Mouse (Mus musculus): ENCODE results near the gene Mrpl51. TPM values are rescaled to one million over a fixed set of nuclear protein-coding genes. Genes with fewer than 3 reads are reported as not detected.
"Not testable (repeated sequence)": the region's sequence is repeated elsewhere in the genome, so short reads cannot be mapped to it uniquely, and the experiment has no call there.

Mrpl51 gene
- total RNA-seq, 2 experiments from 2014 or later = 206 to 218 TPM

DNA sequence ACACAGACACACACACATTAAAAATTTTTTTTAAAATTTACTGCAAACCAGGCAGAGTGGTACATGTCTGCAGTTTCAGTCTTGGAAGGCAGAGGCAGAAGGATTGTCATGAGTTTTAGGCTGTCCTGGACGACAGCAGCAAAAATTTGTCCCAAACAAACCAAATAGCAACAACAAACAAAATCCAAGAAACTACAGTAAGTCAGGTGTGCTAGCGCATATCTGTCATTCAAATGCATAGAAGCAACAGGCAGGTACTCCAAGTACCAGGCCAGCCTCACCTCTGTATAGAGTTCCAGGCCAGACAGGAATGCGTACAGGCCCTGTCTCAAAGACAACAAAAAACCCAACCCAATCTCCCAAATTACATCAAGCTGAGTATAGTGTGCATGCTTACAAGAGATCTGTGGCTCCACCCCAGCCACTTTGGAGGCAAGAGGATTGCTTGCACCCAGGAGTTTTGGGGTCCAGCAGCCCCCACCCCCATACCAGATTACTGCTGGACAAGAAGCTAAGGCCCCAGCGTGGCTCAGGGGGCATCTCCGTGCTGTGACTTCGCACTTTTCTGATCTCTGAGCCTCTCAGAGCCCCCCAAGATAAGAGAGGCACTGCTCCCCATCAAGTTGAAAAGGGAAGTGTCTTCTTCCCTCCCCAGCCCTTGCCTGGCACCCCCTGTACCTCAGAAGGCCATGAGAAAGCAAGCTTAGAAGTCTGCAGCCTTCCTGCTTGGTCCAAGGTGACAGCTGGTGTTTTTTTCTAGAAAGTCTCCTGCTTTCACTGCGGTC lies 31.6 kb upstream of the Mrpl51 start:
- no peak for DNase-seq (ENCODE audit: low spot score in 2 of 2)

DNA sequence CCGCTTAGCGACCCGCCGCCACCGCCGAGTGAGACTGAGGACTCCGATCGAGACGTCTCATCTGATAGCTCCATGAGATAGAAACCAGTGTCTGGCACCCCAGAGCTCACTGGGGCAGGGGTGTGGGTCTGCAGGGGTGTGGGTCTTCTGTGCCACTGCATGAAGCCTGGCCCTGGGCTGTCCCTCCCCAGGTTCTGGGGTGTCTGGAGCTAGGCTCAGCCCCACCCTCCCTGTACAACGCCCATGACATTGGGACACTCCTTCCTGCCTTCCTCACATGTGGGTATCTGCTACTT lies 31.1 kb upstream of the Mrpl51 start:
- DNase-seq (ENCODE audit: low spot score in 2 of 2) = no peak

DNA sequence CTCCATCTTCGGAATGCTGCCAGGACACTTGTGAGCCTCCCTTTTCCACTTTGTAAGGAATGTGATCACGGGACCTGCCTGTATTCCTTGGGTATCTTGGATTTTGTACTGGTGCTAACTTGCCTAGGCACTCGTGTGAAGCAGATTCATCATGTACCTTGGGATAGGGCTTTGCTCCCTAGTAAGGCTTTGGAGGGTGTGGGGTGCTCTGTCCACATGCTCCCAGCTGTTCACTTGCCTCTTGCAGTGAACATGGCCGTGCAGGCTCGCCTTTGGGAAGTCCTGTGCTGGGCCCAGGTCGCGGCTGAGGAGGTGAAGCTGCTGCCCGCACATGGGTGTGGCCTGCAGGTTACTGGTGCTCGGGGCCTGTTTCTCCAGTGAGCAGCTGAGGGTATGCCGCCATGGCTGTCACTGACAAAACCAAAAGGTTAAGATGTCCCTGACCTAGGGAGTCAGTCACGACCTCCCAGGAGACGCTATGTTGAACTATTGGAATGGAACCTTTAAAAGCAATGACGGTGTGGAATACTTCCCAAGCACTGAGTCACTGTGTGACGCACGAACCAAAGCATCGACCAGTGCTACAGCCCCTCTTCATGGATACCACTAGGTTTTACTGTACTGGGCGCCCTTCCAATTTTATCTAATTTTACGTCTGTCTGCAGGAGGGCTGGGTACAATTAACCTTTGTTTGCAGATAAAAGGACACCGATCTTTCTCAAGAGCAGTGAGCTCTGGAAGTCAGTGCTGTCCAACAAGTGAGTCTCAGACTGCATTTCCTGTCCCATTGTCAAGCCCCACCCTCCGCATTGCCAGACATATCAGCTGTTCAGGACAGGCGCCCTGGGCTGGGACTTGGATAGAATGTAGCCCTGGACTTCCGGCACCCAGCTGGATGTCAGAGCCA lies 30.5 kb upstream of the Mrpl51 start:
- DNase-seq (ENCODE audit: low spot score in 2 of 2) = peak in 1 of 2 experiments; percentile 66

DNA sequence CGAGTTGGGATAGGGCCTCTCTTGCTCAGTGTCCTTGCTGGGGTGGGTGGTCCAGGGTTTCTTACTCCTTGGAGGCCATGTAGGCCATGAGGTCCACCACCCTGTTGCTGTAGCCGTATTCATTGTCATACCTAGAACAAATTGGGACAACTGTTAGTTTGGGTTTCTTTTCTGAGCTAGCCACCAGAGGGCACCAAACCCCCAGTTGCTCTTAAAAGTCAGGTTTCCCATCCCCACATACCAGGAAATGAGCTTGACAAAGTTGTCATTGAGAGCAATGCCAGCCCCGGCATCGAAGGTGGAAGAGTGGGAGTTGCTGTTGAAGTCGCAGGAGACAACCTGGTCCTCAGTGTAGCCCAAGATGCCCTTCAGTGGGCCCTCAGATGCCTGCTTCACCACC lies 29.6 kb upstream of the Mrpl51 start:
- peak in 1 of 2 experiments; percentile 74 for DNase-seq (ENCODE audit: low spot score in 2 of 2)

DNA sequence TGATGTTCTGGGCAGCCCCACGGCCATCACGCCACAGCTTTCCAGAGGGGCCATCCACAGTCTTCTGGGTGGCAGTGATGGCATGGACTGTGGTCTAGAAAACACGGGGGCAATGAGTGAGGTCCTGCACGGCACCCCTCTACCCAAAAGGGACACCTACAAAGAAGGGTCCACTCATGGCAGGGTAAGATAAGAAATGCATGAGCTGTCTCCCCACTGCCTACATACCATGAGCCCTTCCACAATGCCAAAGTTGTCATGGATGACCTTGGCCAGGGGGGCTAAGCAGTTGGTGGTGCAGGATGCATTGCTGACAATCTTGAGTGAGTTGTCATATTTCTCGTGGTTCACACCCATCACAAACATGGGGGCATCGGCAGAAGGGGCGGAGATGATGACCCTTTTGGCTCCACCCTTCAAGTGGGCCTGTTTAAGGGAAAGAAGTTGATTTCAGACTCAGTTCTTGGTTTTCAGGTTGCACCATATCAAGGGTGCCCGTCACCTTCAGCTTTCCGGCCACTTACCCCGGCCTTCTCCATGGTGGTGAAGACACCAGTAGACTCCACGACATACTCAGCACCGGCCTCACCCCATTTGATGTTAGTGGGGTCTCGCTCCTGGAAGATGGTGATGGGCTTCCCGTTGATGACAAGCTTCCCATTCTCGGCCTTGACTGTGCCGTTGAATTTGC lies 28.8 kb upstream of the Mrpl51 start:
- DNase-seq (ENCODE audit: low spot score in 2 of 2) = not testable (repeated sequence)

DNA sequence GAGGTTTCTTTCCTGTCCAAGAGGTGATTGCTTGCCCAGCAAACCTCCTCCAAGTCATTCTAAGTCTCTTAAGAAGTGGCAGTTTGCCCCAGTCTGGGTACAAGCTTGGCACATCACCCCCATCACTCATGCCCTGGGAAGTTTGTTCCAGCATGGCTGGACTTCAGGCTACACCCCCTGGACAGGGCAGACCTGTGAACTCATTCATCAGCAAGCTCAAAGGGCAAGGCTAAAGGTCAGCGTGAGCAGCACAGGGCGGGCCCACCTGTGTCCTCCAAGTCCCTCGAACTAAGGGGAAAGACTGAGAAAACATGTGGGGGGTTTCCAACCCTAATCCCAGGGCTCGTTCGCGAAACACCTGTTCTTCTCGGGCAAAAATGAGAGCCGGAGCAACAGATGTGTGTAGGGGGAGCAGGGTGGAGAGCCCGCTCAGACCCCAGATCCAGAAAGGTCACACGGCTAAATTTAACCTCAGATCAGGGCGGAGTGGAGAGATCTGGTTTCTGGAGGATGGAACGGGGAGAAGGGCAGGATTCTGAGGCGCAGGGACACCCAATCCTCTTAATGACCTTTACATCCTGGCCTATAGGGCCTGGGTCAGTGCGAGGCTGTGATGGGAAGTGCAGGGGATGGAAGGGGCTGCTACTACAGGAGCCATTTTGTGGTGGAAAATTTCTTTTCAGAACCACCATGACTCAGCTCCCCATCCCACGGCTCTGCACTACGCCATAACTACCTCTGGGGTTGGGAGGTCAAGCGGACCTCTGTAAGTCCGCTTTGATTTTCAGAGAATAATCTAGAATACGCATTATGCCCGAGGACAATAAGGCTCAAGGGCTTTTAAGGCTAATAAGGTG lies 27.6 kb upstream of the Mrpl51 start:
- DNase-seq (ENCODE audit: low spot score in 2 of 2) = no peak

DNA sequence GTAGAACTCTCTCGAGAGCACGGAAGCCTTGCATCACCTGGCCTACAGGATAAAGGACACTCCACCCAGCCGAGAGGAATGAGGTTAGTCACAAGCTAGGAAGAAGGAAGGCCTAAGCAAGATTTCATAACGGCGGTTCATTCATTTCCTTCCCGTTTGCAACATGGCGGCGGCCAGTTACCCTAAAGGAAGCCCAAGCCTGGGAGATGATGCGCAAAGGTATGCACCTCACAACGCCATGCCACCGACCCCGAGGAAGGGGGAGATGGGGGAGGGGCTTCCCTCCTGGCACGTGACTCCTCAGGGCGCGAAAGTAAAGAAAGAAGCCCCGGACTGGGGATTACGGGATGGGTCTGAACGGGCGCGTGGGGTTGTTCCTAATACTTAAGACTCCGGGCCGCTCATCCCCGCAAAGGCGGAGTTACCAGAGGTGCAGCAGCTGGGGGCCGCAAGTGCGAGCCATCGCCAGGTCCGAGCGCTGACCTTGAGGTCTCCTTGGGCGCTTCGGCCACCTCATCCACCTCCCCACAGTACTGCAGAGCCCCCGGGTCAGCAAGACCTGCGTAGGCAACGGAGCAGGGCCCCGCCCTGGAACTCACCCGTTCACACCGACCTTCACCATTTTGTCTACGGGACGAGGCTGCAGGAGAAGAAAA lies 26.8 kb upstream of the Mrpl51 start:
- DNase-seq (ENCODE audit: low spot score in 2 of 2) = peak in 1 of 2 experiments; percentile 66

DNA sequence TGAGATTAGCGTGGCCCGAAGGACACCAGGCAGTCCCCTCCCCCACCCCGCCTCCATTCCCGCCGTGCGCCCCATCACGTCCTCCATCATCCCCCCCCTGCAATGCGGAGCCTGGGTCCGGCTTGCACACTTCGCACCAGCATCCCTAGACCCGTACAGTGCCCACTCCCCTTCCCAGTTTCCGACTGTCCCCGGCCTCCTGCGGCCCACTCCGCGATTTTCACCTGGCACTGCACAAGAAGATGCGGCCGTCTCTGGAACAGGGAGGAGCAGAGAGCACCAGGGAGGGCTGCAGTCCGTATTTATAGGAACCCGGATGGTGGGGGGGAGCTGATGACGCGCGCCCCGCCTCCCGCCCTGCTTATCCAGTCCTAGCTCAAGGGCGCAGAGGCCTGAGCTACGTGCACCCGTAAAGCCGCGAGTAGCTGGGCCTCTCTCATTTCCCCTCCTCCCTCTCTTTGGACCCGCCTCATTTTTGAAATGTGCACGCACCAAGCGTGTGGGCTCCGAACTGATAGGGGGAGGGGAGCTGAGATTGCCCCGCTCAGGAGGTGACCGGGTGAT lies 26.2 kb upstream of the Mrpl51 start:
- DNase-seq (ENCODE audit: low spot score in 2 of 2) = peak; percentile 93 to 95

DNA sequence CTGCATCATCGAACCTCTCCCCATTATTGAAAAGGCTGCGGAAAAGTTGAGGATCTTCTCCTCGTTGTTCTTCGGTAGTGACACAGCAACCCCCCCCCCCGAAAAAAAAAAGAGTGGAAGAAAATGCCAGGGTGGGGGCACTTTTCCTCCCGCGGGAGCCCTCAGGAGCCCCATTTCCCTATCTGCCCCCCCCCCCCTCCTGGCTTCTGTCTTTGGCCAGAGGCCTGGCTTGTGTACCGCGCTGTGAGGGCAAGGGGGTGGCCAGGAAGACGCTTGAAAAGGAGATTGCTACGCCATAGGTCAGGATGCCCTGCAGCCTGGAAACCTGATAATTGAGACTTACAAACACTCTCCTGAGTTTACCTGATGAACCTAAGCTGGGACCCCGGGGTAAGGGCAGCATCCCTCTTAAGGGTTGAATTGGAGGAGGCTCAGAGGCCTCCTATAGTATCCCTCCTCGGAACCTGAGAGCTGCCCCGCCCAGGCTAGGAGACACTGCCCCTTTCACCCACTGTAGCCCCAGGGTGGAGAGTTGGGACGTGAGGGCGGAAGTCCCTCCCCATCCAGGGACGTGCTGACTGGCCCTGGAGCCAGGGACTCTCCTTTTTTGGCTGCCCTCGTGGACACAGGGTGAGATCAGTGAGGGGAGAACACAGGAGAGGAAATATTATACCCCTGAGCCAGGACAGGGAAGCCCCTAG lies 25.4 kb upstream of the Mrpl51 start, which contains the start of gene Gapdh:
Gene Gapdh (minus strand): TSS at position 417 of the 701 bp plus-strand sequence.
- peak; percentile 57 to 84 for DNase-seq (ENCODE audit: low spot score in 2 of 2)

DNA sequence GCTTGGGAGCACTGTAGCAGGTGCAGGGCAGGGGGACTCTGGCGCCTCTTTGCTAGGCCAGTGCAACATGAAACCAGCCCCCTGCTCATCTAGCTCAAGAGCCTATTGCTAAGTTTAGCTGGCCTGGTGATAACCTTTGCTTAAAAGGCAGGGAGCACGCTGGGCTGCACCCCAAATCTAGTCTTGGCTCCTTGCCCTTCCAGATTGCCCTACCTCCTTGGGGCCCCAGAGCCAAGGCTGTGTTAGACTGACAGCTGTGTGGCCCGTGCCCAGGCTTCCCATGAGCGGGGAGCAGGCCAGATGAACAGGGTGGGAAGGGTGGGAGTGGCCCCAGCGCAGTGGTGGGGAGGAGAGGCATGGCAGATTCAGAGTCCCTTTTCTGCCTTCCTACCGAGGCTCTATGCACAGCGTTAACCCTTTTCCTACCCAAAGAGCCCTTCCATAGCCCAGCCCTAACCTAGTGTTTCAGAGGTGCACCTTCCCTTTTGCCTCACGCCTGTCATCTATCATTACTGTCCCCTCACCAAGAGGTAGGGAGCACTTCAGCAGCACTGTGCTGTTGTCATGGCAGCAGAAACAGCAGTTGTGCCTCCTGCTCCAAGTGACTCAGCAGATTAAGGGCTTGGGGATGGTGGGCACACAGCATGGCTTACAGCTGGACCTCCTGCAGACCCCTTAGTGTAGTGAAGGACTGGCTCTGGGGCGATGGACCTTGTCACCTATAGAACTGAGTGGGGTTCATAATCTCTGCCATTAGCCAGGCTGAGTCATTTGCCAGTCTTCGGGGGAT lies 24.5 kb upstream of the Mrpl51 start:
- peak in 1 of 2 experiments; percentile 62 for DNase-seq (ENCODE audit: low spot score in 2 of 2)

DNA sequence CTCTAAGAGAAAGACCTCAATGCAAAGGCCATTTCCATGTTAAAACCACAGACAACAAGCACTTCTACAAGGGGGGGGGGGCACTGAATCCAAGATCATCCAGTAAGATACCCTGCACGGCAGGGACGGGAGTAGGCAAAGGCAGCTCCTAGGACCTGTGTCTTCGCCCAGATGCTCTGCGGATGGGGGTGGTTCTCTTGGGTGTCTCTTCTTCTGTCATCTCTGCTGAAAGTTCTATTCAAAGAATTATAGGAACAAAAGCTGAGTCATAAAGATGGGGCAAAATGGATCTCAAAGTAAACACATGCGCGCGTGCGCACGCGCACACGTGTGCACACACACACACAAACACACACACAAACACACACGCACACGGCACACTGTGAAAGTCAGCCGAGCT lies 23.5 kb upstream of the Mrpl51 start:
- DNase-seq (ENCODE audit: low spot score in 2 of 2) = no peak

DNA sequence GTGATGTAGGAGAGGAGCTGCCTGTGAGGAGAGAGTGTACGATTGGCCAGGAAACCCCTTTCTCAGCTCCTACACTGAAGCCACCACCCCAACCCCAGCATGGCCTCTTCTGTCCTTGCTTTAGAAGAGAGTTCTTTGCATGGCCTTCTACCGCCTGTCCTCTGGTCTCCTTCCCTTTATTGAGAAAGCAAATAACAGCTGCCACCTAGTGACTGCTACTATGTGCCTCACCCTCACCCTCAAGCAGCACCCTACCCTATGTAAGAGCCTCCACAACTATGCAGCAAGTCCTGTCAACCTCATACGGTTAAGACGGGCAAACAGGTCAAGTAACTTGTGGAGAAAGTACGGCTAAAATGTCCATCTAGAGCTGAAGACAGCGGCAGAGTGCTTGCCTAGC lies 21.4 kb upstream of the Mrpl51 start:
- DNase-seq (ENCODE audit: low spot score in 2 of 2) = no peak

DNA sequence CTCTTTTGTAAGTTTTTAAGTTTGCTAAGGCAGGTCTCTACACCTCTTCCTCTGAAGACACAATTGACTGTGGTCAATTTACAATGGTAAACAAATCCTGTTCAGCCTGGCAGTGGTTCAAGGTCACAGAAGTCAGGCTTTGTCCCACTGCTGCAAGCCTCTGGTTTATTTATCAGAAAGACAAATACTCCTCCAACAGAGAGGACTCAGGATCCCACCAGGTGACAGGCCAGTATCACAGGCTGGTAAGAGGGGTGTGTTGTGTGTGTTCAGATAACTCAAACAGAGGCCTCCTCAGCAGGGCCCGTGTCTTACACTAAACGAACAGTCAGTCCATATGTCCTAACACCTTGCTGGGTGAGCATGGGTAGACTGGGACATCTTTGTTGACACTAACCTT lies 19.1 kb upstream of the Mrpl51 start:
- DNase-seq (ENCODE audit: low spot score in 2 of 2) = no peak

DNA sequence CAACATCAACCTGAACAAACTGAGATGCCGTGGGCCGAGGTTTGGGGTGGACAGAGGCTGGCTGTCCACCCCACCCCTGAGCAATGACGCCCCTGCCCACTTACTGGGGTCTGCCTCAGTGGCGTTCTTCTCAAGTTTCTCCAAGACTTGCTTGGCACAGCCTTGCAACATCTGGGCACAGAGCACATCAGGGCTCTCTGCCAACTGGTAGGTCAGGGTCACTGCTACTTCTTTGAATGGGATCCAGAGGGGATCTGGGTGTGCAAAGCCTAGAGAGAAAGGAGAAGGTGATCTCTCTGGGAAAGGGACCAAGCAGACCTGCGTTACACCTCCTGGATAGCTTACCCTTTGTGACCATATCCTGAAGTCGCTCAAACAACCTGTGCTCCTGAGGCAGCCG lies 18.3 kb upstream of the Mrpl51 start:
- no peak for DNase-seq (ENCODE audit: low spot score in 2 of 2)

DNA sequence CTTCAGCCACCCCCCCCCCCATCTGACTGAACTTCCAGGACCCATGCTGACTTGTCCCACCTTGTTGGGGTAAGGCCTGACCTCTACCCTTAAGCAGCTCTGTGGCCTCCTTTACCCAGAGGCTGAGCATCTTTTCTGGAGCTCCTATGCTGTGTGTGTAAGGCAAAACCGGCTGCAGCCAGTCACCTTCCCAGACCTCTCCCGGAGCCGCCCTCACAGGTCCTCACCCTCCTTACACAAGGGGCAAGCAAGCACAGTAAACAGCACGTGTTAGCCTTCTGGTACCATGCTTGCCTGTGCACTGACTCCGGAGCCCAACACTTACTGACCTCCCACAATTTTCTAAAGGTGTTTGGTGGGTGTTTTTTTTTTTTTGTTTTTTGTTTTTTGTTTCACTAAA lies 16.1 kb upstream of the Mrpl51 start:
- no peak for DNase-seq (ENCODE audit: low spot score in 2 of 2)

DNA sequence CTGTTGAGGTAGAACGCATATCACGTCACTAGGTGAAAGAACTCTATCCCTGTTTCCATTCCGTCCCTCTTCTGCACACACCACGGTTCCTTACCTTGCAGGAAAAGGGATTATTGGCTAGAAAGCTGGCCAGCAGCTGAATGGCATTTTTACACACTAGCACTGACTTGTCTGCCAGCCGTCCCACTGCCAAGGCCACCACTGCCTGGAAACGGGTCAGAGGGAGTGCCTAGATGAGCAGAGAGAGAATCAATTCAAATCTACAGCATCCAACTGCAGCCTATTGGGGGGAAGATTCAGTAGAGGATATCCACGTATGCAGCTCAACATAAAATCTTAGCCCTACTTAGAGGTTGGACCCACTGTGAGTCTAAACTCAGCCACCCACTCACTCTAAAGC lies 12.0 kb upstream of the Mrpl51 start:
- DNase-seq (ENCODE audit: low spot score in 2 of 2) = no peak

DNA sequence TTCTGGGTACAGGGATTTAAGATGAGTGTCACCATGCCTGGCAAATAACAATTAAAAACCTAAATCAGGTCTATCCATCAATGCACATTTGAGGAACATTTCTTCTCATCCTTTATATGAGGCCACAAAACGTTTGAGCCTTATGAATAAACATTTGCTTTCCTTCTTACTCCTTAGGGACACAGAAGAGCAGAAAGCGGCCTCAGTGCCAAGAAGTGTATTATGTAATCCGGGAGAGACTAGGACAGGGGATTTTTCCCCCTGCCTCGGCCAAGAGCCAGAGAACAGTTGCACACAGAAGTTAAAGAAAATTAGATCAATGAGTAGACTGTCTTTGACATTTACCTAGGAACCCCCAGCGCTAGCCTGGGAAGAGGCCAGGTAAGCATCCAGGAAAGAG lies 9.5 kb upstream of the Mrpl51 start:
- DNase-seq (ENCODE audit: low spot score in 2 of 2) = no peak

DNA sequence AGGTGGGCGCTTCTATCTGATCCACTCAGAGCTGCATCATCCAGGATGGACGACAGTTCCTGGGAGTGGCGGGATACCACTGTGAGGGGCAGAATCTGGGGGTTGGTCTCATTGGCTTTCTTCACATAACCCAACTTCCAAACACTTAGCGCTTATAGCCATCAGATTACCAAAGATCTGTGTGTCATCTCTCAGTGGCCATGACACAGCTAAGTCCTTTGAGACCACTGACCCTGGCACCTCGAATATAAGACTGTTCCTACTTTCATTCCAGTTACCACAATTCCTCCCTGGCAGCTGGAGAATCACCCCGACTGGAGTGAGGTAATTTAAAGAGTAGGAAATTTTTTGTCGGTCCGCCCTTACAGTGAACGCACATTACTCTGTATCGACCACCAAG lies 5.4 kb upstream of the Mrpl51 start:
- DNase-seq (ENCODE audit: low spot score in 2 of 2) = no peak

DNA sequence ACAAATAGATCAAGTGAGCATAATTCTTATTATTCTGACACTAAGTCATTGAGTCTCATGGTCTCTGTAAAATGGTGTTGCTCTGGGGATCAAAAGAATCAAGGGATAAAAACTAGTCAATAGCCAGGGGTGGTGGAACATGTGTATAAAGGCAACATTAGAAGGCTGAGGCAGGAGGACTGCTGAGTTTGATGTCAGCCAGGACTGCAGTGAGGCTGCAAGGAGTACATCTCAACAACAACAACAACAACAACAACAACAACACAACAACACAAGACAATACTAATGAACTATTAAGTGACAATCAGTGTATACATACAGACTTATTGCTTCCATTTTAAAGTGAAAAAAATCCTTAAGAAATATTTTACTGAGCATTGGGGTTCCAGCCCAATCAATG lies 785 bp upstream of the Mrpl51 start:
- no peak for DNase-seq (ENCODE audit: low spot score in 2 of 2)
